Mouse (Mus musculus): ENCODE results near the gene Megf11. TPM values are rescaled to one million over a fixed set of nuclear protein-coding genes. Genes with fewer than 3 reads are reported as not detected.
A peak's percentile ranks its signal among the peaks of the same experiment; 100 is the strongest.

Megf11 gene
- polyA plus RNA-seq, 1 experiment from 2014 or later: 0.97 TPM

GRCm38 (mm10) chr9:64737406-64738201, 352.2 kb downstream of the Megf11 start, which contains the start of gene Rab11a:
Gene Rab11a (minus strand): TSS chr9:64737758.
- no peaks in the 10 kb centered on the region for H3K27me3 ChIP-seq
- peak; percentile 94 for ATAC-seq (ENCODE audit: insufficient number of reproducible peaks, insufficient read depth, low FRiP score, low TSS enrichment, low read depth)

GRCm38 (mm10) chr9:64739001-64739400, 353.6 kb downstream of the Megf11 start:
- 84% methylated on average over 2 of the region's 2 CpGs for WGBS
- no peak overlapping the region for H3K27ac ChIP-seq
- H3K4me3 ChIP-seq (replicated peaks): no peak overlapping the region
- H3K9ac ChIP-seq (replicated peaks): no peak overlapping the region
- H3K4me2 ChIP-seq: no peak overlapping the region
- H3K4me1 ChIP-seq (replicated peaks): no peaks in the 10 kb centered on the region; the same call in 1 of the 2 replicates
- H3K27me3 ChIP-seq: no peaks in the 10 kb centered on the region
- H3K36me3 ChIP-seq: no peaks in the 10 kb centered on the region
- ATAC-seq (ENCODE audit: insufficient number of reproducible peaks, insufficient read depth, low FRiP score, low TSS enrichment, low read depth): no peak
- no peaks in the 10 kb centered on the region for H3K9me3 ChIP-seq

More at GRCm38 (mm10) chr9:64737406-64738201, 352.2 kb downstream of the Megf11 start, which contains the start of gene Rab11a:
- Histone ChIP-seq H3K36me3 (no peaks in the 10 kb centered on the region), H3K4me3 (replicated peaks) (peak within 1 kb of the TSS; percentile 98), H3K9ac (replicated peaks) (peak within 1 kb of the TSS; percentile 91), H3K4me2 (peak within 1 kb of the TSS; percentile 73), H3K4me1 (replicated peaks) (no peaks in the 10 kb centered on the region; the same call in 1 of the 2 replicates), H3K9me3 (no peaks in the 10 kb centered on the region), H3K27ac (peak within 1 kb of the TSS; percentile 87)
- under 1% methylated on average over 61 of the region's 61 CpGs for WGBS

- H3K4me3 ChIP-seq (replicated peaks): no peak overlapping the region
- H3K4me2 ChIP-seq: no peak overlapping the region
- no peak for ATAC-seq (ENCODE audit: insufficient number of reproducible peaks, insufficient read depth, low FRiP score, low TSS enrichment, low read depth)
- H3K27ac ChIP-seq: no peak overlapping the region
- no peaks in the 10 kb centered on the region for H3K27me3 ChIP-seq
- WGBS: 60% methylated on average over 1 of the region's 1 CpGs
- no peak overlapping the region for H3K9ac ChIP-seq (replicated peaks)
- no peaks in the 10 kb centered on the region for H3K9me3 ChIP-seq
- no peaks in the 10 kb centered on the region for H3K4me1 ChIP-seq (replicated peaks)
- H3K36me3 ChIP-seq: no peaks in the 10 kb centered on the region
These were observed 357.0 kb downstream of the Megf11 start for GRCm38 (mm10) chr9:64742453-64742852.

GRCm38 (mm10) chr9:64747735-64748134, 362.3 kb downstream of the Megf11 start:
- no peaks in the 10 kb centered on the region for H3K36me3 ChIP-seq
- H3K4me3 ChIP-seq (replicated peaks): no peak overlapping the region
- H3K27me3 ChIP-seq: no peaks in the 10 kb centered on the region
- 79% methylated on average over 4 of the region's 4 CpGs for WGBS
- H3K4me2 ChIP-seq: no peak overlapping the region
- H3K27ac ChIP-seq: no peak overlapping the region
- no peak overlapping the region for H3K9ac ChIP-seq (replicated peaks)
- no peak for ATAC-seq (ENCODE audit: insufficient number of reproducible peaks, insufficient read depth, low FRiP score, low TSS enrichment, low read depth)
- 0 out of 2 replicates have a peak, but pooled peaks cover 2% of the 10 kb centered on the region for H3K9me3 ChIP-seq
- no peaks in the 10 kb centered on the region for H3K4me1 ChIP-seq (replicated peaks)

GRCm38 (mm10) chr9:64749314-64749713, 363.9 kb downstream of the Megf11 start:
- Histone ChIP-seq H3K27ac (no peak overlapping the region), H3K9me3 (0 out of 2 replicates have a peak, but pooled peaks cover 2% of the 10 kb centered on the region), H3K27me3 (no peaks in the 10 kb centered on the region), H3K4me1 (replicated peaks) (no peaks in the 10 kb centered on the region), H3K4me2 (no peak overlapping the region), H3K4me3 (replicated peaks) (no peak overlapping the region), H3K9ac (replicated peaks) (no peak overlapping the region), H3K36me3 (no peaks in the 10 kb centered on the region)
- no peak for ATAC-seq (ENCODE audit: insufficient number of reproducible peaks, insufficient read depth, low FRiP score, low TSS enrichment, low read depth)
- 84% methylated on average over 6 of the region's 6 CpGs for WGBS

- Histone ChIP-seq H3K27me3 (no peaks in the 10 kb centered on the region), H3K9me3 (0 out of 2 replicates have a peak, but pooled peaks cover 2% of the 10 kb centered on the region), H3K4me3 (replicated peaks) (no peak overlapping the region), H3K4me1 (replicated peaks) (no peaks in the 10 kb centered on the region), H3K27ac (no peak overlapping the region), H3K9ac (replicated peaks) (no peak overlapping the region), H3K36me3 (no peaks in the 10 kb centered on the region), H3K4me2 (no peak overlapping the region)
- WGBS: 93% methylated on average over 5 of the region's 5 CpGs
- no peak for ATAC-seq (ENCODE audit: insufficient number of reproducible peaks, insufficient read depth, low FRiP score, low TSS enrichment, low read depth)
These were observed 367.1 kb downstream of the Megf11 start for GRCm38 (mm10) chr9:64752575-64752974.

- H3K4me1 ChIP-seq (replicated peaks): no peaks in the 10 kb centered on the region
- H3K4me3 ChIP-seq (replicated peaks): no peak overlapping the region
- no peak for ATAC-seq (ENCODE audit: insufficient number of reproducible peaks, insufficient read depth, low FRiP score, low TSS enrichment, low read depth)
- H3K36me3 ChIP-seq: no peaks in the 10 kb centered on the region
- no peak overlapping the region for H3K27ac ChIP-seq
- H3K4me2 ChIP-seq: no peak overlapping the region
- no peaks in the 10 kb centered on the region for H3K27me3 ChIP-seq
- WGBS: 81% methylated on average over 14 of the region's 14 CpGs
- no peak overlapping the region for H3K9ac ChIP-seq (replicated peaks)
- no peaks in the 10 kb centered on the region for H3K9me3 ChIP-seq
These were observed 372.6 kb downstream of the Megf11 start for GRCm38 (mm10) chr9:64758052-64758451.

Small RNAs within 50 kb of the gene (microRNA-seq; reads per million reads assigned to microRNA genes)
- gene Gm47308: not detected

Other genes with a start within 250 kb of the Megf11 start
- gene Zwilch, start 212.5 kb upstream of the Megf11 start, polyA plus RNA-seq (2016; fragmentation: Nextera tagmentation; extraction: Ambion mirVana): 29.5 and 32.5 TPM in 2 replicates
- 1,142 and 1,161 TPM in 2 replicates for gene Rpl4, start 212.3 kb upstream of the Megf11 start, polyA plus RNA-seq (2016; fragmentation: Nextera tagmentation; extraction: Ambion mirVana)
- gene Snapc5, start 206.4 kb upstream of the Megf11 start, polyA plus RNA-seq (2016; fragmentation: Nextera tagmentation; extraction: Ambion mirVana): 28.3 and 29.3 TPM in 2 replicates
- 3.8 and 4.8 TPM in 2 replicates for gene Uchl4, start 150.4 kb upstream of the Megf11 start, polyA plus RNA-seq (2016; fragmentation: Nextera tagmentation; extraction: Ambion mirVana)
- 71.6 and 77.1 TPM in 2 replicates for gene Map2k1, start 132.0 kb upstream of the Megf11 start, polyA plus RNA-seq (2016; fragmentation: Nextera tagmentation; extraction: Ambion mirVana)
- 264 TPM in 2 replicates for gene Tipin, start 104.0 kb upstream of the Megf11 start, polyA plus RNA-seq (2016; fragmentation: Nextera tagmentation; extraction: Ambion mirVana)
- 22.3 and 22.5 TPM in 2 replicates for gene Dis3l, start 44.3 kb upstream of the Megf11 start, polyA plus RNA-seq (2016; fragmentation: Nextera tagmentation; extraction: Ambion mirVana)

All from limb, embryonic 12.5 days (tissue).